Mouse (Mus musculus) CH12.LX (cell line): ENCODE measurements around the gene Fgfr2.

Experiments used
- CTCF ChIP-seq, 2 experiments: IDR thresholded peaks in 1 of 2; conservative IDR thresholded peaks in 1 of 2; 2 replicates each; pipeline ENCODE4 v1.5.1; 2011 to 2012; ENCODE audit warnings: low read depth in 2 of 2, low read length in 2 of 2, improper control_type of control experiment in 1 of 2, inconsistent platforms in 1 of 2, mild to moderate bottlenecking in 1 of 2, moderate library complexity in 1 of 2
- TBP ChIP-seq: conservative IDR thresholded peaks from 2 replicates; pipeline ENCODE4 v1.6.1; 2011; ENCODE audit warnings: low read depth, low read length, improper control_type of control experiment
- USF1 ChIP-seq: IDR thresholded peaks from 2 replicates; pipeline ENCODE4 v1.6.1; 2014; ENCODE audit warnings: low read depth, mild to moderate bottlenecking, inconsistent platforms, low read length, improper control_type of control experiment

- no peak for TF ChIP-seq TBP
- TF ChIP-seq USF1, result no peak
- TF ChIP-seq CTCF (conservative IDR thresholded peaks at IDR 0.05 in 1 of 2, IDR thresholded peaks at IDR 0.05 in 1 of 2; ENCODE audit: low read depth in 2 of 2, low read length in 2 of 2), result no peak
Measured at GRCm38 (mm10) chr7:132672481-132672959, 450.6 kb downstream of the Fgfr2 start.
